Mouse (Mus musculus) gastrocnemius, postnatal 36 days (tissue): Measurements from ENCODE around the gene Slc17a6. TPM values are rescaled to one million over a fixed set of nuclear protein-coding genes. Genes with fewer than 3 reads are reported as not detected.
"Not testable (repeated sequence)": the region's sequence is repeated elsewhere in the genome, so short reads cannot be mapped to it uniquely, and the experiment has no call there.

ENCODE experiments used
- DNase-seq, 2 experiments: peaks; one replicate each; pipeline ENCODE4 v3.0.0; 2022
- intact Hi-C: fragments of 180-260 bp; cut with DNase I; formaldehyde crosslinking; loops from one replicate; pipeline ENCODE4 v1.15.1; 2025
- total RNA-seq, 2 experiments: library from RNA; stranded (reverse); gene quantifications; 2 replicates each; pipeline ENCODE4 v1.2.3; 2021

The Slc17a6 gene
- total RNA-seq, 2 experiments from 2014 or later, result not detected

- DNase-seq, result no peak
- intact Hi-C loops, result no loop called here
Measured at GRCm38 (mm10) chr7:51662441-51662840, 40.6 kb downstream of the Slc17a6 start.

- intact Hi-C loops, result no loop called here
- DNase-seq, result no peak
Measured at GRCm38 (mm10) chr7:51693539-51694217, 71.9 kb downstream of the Slc17a6 start.

- DNase-seq, result no peak
- intact Hi-C loops, result no loop called here
Measured at GRCm38 (mm10) chr7:51694452-51694851, 72.6 kb downstream of the Slc17a6 start.

- no peak for DNase-seq
- intact Hi-C loops, result no loop called here
Measured at GRCm38 (mm10) chr7:51709508-51709907, 87.7 kb downstream of the Slc17a6 start.

- DNase-seq, intact Hi-C loops: not testable (repeated sequence)
Measured at GRCm38 (mm10) chr7:51710346-51710745, 88.5 kb downstream of the Slc17a6 start.

- no peak for DNase-seq
- intact Hi-C loops, result no loop called here
Measured at GRCm38 (mm10) chr7:51715771-51716170, 94.0 kb downstream of the Slc17a6 start.

Other genes starting within 250 kb of the Slc17a6 start
- 100 to 1,000 TPM; 106 to 109 TPM for gene Ano5, start 111.0 kb upstream of the Slc17a6 start, total RNA-seq
- gene Gas2, start 240.0 kb downstream of the Slc17a6 start, total RNA-seq, result 1 to 10 TPM; 2.6 to 3.0 TPM
- gene Fancf, start 240.3 kb downstream of the Slc17a6 start, total RNA-seq, result 1 to 10 TPM; 1.3 to 1.5 TPM